Mouse (Mus musculus): ENCODE data around the gene Foxc2.

Foxc2 gene

DNA sequence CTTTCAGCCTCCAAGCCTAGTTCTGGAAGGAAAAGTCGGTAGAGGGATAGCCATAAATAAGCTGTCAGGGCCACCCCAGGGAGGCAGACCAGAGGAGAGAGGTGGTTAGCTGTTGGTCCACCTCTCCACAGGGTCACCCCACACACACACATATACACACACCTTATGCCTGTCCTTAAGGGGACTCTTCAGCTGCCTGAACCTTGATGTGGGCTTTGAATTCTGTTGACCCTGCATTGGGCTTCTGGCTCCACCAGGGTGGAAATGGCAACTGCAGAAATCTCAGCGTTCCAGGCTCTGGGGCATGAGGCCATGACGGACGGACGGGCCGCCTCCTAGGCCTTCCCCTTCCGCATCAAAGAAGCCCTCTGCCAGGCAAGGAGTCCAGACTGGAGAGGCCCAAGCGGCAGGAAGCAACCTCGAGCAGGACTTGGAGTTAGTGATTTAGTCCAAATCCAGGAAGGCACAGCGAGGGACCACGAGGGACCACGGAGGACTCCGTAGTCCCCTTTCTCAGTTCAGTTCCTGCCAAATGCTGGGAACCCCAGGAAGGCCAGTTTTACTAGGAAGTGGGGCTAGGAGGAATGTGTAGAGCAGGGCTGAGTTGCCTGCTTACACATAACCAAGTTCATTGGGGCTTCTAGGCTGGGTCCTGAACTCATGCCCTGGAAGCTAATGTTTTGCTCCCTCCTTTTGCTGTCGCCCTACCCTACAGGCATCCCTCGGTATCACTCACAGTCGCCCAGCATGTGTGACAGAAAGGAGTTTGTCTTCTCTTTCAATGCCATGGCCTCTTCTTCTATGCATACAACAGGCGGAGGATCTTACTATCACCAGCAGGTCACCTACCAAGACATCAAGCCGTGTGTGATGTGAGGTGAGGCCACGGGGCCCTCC lies 29.7 kb upstream of the Foxc2 start:
- DNase-seq (ENCODE audit: low spot score): no peak

DNA sequence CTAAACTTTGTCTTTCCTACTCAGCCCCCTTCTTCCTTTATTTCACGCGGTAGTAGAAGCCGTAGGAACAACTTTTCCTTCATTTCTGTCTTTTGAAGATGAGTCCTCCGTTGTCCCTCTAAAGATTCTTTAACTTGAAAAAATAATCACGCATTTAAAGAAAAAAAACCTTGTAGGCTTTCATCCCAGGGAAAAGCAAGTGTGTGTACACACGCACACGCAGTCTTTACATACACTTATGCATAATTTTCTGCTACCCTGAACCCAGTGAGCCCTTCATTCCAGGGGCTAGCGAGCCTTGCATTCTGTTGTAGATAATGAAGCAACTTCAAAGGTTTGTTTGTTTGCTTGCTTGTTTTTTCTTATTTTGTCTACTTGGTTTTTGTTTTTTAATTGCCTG lies 27.7 kb upstream of the Foxc2 start:
- no peak for DNase-seq (ENCODE audit: low spot score)

DNA sequence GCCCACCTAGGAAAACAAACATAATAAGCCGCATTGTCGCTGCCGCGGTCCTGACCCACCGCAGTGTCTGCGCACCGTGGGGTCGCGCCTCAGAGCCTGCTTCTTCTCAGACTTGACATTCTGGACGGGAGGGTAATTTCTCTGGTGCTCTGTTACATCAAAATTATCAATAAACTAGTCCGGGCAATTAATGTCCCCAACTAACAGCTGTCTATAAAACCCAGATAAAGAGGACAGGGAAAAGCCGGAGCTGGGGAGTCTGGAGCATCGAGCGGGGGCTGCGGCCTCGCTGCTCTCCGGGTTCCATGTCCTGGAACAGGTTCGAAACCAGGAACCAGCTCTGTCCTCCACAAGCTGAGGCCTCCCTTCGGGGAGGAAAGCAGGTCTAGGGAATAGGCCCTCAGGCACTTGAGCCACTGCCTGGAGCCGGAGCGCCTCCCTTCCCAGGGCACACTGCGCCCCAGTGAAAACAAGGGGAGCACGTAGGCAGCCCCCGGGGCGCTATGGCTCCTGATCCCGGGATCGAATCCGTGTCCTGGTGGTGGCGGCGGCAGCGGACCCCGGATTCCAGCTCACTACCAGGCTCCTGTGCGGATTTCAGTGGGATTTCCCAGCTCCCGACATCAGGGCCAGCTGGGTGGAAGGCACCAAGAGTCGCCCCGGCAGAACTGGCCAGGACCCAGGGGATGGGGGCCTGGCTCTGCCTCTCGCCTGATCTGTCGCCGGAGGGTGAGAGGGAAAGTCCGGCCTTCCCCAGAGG lies 26.9 kb upstream of the Foxc2 start:
- DNase-seq (ENCODE audit: low spot score): no peak

DNA sequence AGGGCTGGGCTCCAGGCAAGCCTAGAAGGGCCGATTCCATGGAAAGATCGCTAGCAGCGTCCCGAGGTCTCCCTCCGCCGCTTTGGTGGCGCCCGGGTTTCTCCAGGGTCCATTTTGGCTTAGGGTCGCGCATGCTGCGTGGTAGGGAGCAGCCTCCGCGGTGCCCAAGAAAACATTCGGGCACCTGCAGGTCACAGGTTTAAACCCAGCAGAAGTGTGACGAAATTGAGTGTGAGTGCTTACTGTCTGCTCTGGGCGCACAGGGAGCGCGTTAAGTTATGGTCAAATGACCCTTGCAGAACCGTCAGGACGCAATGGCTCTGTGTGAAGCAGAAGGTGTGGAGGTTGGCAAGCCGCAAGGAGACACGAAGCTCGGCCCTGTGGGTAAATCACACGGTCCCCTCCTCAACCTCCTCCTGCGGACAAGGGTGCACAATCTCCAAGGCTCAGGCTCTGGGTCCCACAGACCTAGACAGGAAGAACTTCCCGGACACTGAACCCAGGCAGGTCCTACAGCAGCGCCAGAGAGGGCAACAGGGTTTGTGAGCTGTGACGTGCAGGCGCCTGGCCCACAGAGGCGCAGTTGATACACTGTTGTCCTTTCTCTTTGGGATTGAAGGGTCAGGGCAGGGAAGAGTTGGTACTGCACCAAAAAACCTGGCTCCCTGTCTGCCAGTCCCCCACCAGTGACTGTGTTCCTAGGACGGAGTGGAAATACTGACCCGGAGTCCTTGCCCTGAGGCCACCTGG lies 26.2 kb upstream of the Foxc2 start:
- no peak for DNase-seq (ENCODE audit: low spot score)

DNA sequence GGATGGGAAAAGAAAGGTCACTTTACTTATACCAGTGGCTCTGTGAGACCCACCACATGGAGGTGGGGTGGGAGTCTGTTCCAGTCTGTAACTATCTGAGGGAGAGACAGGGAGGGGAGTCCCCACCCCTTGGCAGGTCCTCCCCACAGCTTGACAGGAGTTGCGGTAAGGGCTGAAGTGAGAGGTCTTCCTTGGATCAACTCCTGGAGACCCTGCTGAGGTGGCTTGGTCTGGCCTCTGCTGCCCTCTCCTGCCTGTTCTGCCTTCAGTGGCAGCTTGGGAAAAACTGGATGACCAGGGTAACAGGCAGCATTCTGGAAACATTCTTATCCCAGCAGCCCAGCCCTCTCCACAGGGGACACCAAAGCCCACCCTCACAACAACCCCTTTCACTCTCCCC lies 25.3 kb upstream of the Foxc2 start:
- no peak for DNase-seq (ENCODE audit: low spot score)

DNA sequence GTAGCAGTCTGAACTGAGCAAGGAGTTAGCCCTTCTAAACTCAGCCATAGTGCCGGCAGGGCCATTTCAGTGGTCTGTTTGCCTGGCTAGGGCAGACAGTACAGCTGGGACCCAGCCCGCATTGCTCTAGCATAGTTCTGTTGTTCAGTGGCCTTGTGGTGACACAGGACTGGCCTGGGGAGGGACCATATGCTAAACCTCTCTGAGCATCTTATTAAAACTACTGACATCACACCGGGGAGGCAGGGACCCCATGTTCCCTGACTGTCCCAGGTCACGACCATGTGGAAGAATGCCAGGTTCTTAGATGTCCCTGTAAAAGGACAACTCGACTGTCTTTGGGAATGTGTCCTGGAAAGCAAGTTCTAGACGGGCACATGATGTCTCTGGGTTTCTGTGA lies 23.8 kb upstream of the Foxc2 start:
- no peak for DNase-seq (ENCODE audit: low spot score)

DNA sequence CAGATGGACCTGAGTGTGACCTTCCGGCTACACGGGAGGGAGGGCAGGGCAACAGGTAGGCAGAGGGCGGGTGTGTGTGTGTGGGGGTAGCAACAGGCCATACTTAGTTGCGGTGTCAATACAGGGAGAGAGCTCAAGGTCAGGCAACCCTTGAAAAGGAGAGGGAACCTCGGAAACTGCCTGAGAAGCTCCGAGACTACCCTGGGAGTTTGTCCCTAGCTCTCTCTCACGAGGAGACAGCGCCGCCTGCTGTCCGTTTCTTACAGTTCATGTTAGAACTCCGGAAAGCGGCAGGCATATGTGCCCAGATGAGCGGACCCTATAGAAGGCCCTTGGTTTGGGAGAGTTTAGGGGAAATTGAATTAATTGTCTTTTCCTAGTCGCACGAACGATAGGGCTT lies 23.3 kb upstream of the Foxc2 start:
- peak; percentile 85 for DNase-seq (ENCODE audit: low spot score)

DNA sequence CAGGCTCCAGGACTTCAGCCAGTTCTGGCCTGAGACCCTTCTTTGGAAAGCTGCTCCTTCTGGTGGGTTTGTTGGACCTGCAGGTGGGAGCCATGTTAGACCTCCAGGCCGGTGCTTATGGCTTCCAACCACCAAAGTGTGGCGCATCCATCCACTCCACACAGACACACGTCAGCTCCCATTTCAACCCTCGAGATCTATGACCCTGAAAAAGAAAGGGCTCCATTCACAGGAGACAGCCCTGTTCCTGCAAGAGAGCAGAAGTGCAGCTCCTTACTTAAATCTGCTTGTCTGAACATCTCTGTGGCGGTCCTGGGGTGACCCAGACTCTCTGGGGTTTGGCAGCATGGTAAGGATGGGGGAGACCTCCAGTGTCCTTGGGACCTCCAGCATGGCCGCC lies 22.5 kb upstream of the Foxc2 start:
- no peak for DNase-seq (ENCODE audit: low spot score)

DNA sequence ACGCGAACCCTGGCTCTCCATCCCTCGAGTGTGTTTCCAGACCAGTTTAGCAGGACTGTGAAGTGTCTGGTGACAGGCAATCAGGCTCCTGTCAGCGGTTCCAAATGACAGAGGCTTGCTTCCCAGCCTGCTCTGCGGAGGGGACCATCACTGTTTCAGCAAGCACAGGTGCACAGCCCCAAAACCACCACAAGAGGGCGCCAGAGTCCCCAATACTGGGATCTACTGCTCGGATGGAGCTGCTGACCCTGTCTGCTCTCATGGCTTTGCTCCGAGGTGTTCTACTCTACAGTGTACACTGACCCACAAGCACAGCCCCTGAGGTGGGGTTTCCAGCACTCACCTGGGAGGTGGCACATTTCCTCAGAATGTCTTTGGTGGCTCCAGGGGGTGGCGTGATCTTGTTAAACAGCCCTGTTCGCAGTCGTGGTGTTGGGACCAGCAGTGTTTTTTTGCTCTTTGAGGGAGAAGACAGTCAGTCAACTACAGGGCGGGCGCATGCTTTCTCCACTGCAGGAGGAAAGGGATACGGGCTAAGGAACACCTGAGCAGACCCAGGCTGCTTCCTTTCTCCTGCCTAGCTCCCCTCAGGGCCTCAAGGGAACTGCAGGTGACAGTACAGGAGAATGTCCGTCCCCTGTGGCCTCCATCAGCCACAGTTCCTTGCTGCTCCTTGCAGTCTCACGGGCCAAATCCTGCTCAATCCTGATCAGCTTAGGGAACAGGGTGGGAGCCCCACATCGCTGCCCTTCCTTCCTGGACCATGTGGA lies 11.7 kb upstream of the Foxc2 start:
- DNase-seq (ENCODE audit: low spot score): peak; percentile 79

DNA sequence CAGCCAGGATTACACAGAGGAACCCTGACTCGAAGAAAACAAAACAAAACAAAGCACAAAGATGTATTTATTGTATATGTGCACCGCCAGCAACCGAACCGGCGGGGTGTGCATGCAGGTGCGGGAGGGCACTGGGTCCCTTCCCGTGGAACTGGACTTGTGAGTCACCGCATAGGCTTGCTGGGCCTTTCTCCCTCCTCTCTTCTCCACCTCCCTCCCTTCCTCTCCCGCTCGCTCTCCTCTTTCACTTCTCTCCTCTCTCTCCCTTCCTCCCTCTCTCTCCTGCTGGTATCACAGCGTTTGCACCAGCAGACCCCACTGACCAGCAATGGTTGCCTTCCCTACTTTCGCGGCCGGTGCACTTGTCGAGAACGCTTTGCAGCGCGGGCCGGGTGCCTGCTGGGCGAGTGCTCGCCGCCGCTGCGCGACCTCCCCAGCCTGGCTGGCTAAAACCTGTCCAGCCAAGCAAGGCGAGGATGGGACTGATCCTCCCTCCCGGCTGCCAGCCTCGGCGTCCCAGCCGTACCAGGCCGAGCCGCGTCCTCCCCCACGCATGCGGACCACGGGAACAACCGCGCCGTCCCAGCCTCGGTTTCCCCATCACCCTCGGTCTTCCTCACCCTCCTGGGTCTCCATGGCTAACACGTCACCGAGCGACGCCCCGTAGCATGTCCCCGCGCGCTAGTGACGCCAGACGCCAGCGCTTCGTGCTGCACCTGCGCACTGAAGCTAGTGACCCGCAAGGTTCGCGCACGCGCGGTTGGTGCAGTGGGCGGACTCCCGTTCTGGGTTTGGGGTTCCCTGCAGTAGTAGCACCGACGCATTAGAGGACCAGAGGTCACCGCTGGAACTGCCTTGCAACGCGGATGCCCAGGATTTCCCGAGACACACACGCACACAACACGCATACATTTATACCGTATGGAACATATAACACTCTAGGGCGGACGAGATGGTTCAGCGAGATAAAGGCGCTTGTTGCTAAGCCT lies 8.0 kb upstream of the Foxc2 start, which contains the start of gene Mthfsd:
Gene Mthfsd, minus strand, starts transcription at position 725 of the 989 bp plus-strand sequence.
- peak; percentile 98 for DNase-seq (ENCODE audit: low spot score)

DNA sequence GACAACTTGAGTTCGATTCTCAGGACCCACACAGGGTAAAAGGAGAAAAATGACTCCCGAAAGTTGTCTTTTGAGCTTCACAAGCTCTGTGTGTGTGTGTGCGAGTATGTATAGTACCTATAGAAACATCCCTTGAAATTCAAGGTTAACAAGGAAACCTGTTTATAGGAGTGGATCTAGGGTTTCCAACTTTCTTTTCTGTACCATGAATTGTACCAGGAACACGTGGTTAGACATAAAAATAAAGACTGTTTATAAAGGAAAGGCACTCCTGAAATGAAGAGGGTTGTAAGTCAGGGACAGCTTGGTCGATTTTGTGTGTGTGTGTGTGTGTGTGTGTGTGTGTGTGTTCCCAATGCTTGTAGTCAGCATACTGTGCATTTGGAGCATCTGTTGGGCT lies 7.3 kb upstream of the Foxc2 start:
- no peak for DNase-seq (ENCODE audit: low spot score)

DNA sequence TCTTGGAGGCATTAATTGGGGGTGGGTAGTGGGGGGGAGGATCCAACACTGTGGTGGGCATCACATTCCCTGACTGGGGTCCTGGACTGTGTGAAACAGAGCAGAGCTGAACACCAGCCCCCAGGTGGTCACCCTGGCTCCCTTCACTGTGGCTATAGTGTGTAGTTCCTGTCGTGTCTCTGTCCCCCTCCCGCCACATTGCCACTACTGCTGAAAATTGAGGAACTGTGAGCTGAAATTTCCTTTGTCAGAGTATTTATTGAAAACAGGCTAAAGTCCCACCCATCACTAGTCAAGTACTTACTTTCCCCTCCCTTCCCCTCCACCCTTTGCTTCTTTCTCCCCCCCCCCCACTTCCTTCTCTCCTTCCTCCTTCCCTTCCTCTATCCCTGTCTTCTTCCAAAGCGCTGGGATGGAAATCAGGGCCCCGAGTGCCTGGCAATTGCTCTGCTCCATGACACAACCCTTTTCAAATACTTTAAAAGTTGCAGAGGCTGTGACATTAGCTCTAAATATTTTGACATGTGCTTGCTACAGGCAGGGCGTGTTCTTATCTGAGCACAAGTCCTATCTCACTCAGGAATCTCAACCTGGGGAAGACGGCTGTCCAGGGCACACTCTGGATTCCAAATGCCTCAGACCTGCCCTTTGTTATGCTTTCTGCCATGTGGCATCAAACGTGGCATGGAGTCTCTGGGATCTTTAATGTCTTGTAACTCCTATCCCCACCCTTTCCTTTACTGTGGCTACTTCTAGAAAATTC lies 4.6 kb upstream of the Foxc2 start:
- DNase-seq (ENCODE audit: low spot score): no peak

DNA sequence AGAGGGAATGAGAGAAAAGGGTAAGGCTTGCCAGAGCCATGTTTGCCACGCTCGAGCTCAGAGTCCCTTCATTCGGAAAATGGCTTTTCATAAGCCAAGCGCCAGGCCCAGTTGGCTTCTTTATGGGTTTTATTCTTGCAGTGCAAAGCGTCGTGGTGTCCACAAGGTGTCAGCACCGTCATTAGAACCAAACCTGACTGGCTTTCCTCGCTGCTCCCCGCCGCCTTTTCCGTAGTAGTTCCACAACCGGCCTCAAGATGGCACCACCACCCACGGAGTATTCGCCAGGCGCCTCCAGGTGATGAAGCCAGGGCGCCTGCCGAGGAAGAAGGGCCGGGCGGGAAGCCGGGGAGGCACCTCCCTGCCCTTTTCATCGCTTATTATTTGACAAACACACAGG lies 2.7 kb upstream of the Foxc2 start:
- peak; percentile 99 for DNase-seq (ENCODE audit: low spot score)

DNA sequence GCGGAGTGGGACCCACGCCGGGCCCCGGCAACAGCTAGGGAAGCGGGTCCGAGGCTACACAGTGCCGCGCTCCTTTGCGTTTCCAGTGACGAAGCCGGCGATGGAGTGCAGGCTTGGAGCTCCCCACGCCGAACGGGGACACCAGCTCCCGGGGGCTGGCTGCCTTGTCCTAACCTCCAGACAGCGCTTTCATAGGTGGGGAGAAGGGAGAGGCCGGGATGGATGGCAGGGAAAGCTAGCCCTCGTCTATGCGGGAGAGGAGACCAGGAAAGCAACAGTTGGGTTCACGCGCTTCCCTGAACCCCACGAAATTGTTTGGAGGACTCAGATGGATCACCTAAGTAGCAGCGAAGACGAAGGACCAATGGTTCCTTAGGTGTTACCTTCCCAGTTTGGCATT lies 835 bp upstream of the Foxc2 start:
- DNase-seq (ENCODE audit: low spot score): no peak

DNA sequence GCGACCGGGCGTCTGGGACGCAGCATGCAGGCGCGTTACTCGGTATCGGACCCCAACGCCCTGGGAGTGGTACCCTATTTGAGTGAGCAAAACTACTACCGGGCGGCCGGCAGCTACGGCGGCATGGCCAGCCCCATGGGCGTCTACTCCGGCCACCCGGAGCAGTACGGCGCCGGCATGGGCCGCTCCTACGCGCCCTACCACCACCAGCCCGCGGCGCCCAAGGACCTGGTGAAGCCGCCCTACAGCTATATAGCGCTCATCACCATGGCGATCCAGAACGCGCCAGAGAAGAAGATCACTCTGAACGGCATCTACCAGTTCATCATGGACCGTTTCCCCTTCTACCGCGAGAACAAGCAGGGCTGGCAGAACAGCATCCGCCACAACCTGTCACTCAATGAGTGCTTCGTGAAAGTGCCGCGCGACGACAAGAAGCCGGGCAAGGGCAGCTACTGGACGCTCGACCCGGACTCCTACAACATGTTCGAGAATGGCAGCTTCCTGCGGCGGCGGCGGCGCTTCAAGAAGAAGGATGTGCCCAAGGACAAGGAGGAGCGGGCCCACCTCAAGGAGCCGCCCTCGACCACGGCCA lies 717 bp downstream of the Foxc2 start:
- no peak for DNase-seq (ENCODE audit: low spot score)

DNA sequence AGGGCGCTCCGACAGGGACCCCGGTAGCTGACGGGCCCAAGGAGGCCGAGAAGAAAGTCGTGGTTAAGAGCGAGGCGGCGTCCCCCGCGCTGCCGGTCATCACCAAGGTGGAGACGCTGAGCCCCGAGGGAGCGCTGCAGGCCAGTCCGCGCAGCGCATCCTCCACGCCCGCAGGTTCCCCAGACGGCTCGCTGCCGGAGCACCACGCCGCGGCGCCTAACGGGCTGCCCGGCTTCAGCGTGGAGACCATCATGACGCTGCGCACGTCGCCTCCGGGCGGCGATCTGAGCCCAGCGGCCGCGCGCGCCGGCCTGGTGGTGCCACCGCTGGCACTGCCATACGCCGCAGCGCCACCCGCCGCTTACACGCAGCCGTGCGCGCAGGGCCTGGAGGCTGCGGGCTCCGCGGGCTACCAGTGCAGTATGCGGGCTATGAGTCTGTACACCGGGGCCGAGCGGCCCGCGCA lies 1.2 kb downstream of the Foxc2 start:
- no peak for DNase-seq (ENCODE audit: low spot score)

DNA sequence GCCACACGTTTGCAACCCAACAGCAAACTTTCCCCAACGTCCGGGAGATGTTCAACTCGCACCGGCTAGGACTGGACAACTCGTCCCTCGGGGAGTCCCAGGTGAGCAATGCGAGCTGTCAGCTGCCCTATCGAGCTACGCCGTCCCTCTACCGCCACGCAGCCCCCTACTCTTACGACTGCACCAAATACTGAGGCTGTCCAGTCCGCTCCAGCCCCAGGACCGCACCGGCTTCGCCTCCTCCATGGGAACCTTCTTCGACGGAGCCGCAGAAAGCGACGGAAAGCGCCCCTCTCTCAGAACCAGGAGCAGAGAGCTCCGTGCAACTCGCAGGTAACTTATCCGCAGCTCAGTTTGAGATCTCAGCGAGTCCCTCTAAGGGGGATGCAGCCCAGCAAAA lies 1.9 kb downstream of the Foxc2 start:
- no peak for DNase-seq (ENCODE audit: low spot score)

DNA sequence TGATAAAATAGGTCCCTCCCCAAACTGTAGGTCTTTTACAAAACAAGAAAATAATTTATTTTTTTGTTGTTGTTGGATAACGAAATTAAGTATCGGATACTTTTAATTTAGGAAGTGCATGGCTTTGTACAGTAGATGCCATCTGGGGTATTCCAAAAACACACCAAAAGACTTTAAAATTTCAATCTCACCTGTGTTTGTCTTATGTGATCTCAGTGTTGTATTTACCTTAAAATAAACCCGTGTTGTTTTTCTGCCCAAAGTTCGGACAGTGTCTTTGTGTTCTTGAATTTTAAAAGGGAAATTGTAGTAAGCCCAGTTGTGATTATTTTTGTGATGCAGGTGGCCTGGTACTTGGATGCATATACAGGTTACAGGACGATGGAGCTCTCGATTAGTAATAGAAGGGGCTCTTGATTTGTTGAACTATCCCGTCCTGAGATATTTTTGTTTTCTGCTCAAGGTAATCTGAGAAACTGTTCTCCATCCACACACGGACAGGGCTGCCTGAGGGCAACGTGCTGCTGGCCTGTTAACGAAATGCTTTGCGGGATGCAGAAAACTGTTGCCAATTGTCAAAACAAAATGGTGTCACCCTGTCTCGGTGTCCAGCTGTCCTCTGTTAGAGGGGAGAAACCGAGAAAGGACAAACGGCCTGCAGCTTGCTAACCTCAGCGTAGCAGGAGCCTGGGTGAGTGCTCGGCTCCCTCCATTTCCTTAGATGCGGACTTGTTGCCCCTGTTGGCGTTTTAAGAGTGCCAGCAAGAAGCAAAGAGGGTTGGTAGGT lies 2.9 kb downstream of the Foxc2 start:
- no peak for DNase-seq (ENCODE audit: low spot score)
